Mouse (Mus musculus): Measurements from ENCODE around the gene Sec63.

GRCm38 (mm10) chr10:42832677-42833076, 71.4 kb downstream of the Sec63 start:
- no peak for TF ChIP-seq POLR2A (IDR thresholded peaks at IDR 0.05; ENCODE audit: low read depth, low read length)
- peak; percentile 26; the same call in 1 of the 2 replicates for TF ChIP-seq CTCF (conservative IDR thresholded peaks at IDR 0.05; ENCODE audit: insufficient read depth, insufficient read length, low read depth, low read length)

Measured in kidney, adult 2 months (tissue).